Mouse (Mus musculus) thymus, adult 2 months (tissue): ENCODE measurements at regions not wholly inside any gene's neighbourhood (a gene's known extent, or its start where the extent isn't known, plus 50 kb on each side); places are given as distances from the start of the nearest gene placed in this dataset.

Experiments used
- CTCF ChIP-seq: fragments of 200-500 bp; IDR thresholded peaks from 2 replicates; pipeline ENCODE4 v1.5.1; 2012; ENCODE audit warnings: mild to moderate bottlenecking, control low read depth, low read length, moderate library complexity, borderline replicate concordance; ENCODE audit not compliant: control insufficient read depth, poor library complexity, insufficient read depth; ENCODE audit errors: extremely low read depth
- POLR2A ChIP-seq: fragments of 200-500 bp; IDR thresholded peaks from 2 replicates; pipeline ENCODE4 v1.6.1; 2012; ENCODE audit warnings: mild to moderate bottlenecking, low read length, control low read depth, moderate library complexity; ENCODE audit not compliant: control insufficient read depth, poor library complexity, insufficient read depth; ENCODE audit errors: extremely low read depth

DNA sequence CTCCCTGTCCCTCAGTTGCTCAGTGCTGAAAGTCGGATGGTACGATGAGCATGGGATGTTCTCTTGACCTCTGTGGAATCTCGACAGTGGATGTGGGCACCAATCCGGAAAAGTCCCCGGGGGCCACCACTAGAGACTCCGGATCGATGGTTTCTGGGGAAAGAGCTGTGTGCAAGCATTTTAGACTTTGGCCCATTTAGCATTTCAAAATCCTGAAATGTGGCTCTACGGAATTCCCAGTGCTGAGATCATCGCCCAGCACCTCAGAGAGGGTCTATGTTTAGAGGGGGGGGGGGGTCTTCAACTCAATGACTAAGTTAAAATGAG, 68.6 kb downstream of the Tomm20 start:
- TF ChIP-seq CTCF: no peak
- TF ChIP-seq POLR2A: no peak
